In genomic region chr10:92112790-92113189, GRCm38 (mm10) we compare ENCODE assay signal across 19 mouse cellular contexts.
DNase-seq lines count a peak whose midpoint lies in the region; ATAC-seq lines count a peak whose summit lies in the region.
"Had no signal": no experiment of that assay in that cellular context is flagged by ENCODE, and none has a peak within 500 bp of the region (broad histone marks: within the 10 kb centered on the region; RNA-seq: fewer than 3 reads in every experiment).

No protein-coding gene starts in this region.

- 0 out of 2 replicates have a peak, but pooled peaks have one; percentile 50 for ATAC-seq in midbrain, embryonic 11.5 days (ENCODE audit: low FRiP score)
- 0 out of 2 replicates have a peak, but pooled peaks have one; percentile 56 for ATAC-seq in midbrain, embryonic 13.5 days
- no peak for ATAC-seq in midbrain, embryonic 15.5 days (replicated peaks)
- ATAC-seq in granulocyte monocyte progenitor cell, adult 5-6 weeks (replicated peaks; ENCODE audit: poor library complexity, severe bottlenecking), result no peak
- ATAC-seq in kidney, embryonic 16.5 days (ENCODE audit: low FRiP score, low TSS enrichment), result no peak
- ATAC-seq: CD4-positive, CD25-positive, alpha-beta regulatory T cell, adult 4 months; forebrain, embryonic 15.5 days; hindbrain, postnatal 0 days; inflammation-experienced regulatory T-cells, adult 6 months had no signal

- 0 out of 2 replicates have a peak, but pooled peaks cover 3% of the 10 kb centered on the region for H3K36me3 ChIP-seq in midbrain, embryonic 11.5 days (ENCODE audit: control insufficient read depth, insufficient read depth, low read length)
- H3K36me3 ChIP-seq in midbrain, embryonic 10.5 days, result peaks cover 52% of the 10 kb centered on the region
- H3K36me3 ChIP-seq in midbrain, embryonic 13.5 days, result peaks cover 33% of the 10 kb centered on the region
- H3K36me3 ChIP-seq in midbrain, embryonic 15.5 days (replicated peaks), result no peaks in the 10 kb centered on the region; the same call in 1 of the 2 replicates
- H3K36me3 ChIP-seq in kidney, embryonic 16.5 days (ENCODE audit: insufficient read depth, low read length), result no peaks in the 10 kb centered on the region
- H3K36me3 ChIP-seq: forebrain, embryonic 15.5 days had no signal

- no peak overlapping the region for H3K4me3 ChIP-seq in midbrain, embryonic 11.5 days (ENCODE audit: low read depth, low read length)
- no peak overlapping the region for H3K4me3 ChIP-seq in midbrain, embryonic 10.5 days
- H3K4me3 ChIP-seq in midbrain, embryonic 13.5 days (replicated peaks), result no peak overlapping the region
- H3K4me3 ChIP-seq in midbrain, embryonic 15.5 days, result no peak overlapping the region
- H3K4me3 ChIP-seq in kidney, embryonic 16.5 days (ENCODE audit: low read length), result no peak overlapping the region
- H3K4me3 ChIP-seq: forebrain, embryonic 10.5 days; forebrain, embryonic 15.5 days had no signal

- no peaks in the 10 kb centered on the region for H3K27me3 ChIP-seq in midbrain, embryonic 11.5 days (ENCODE audit: control insufficient read depth, insufficient read depth, low read length)
- no peaks in the 10 kb centered on the region for H3K27me3 ChIP-seq in midbrain, embryonic 10.5 days (ENCODE audit: low read depth, poor library complexity, severe bottlenecking)
- no peaks in the 10 kb centered on the region for H3K27me3 ChIP-seq in midbrain, embryonic 13.5 days
- no peaks in the 10 kb centered on the region for H3K27me3 ChIP-seq in midbrain, embryonic 15.5 days (replicated peaks)
- H3K27me3 ChIP-seq in kidney, embryonic 16.5 days (ENCODE audit: insufficient read depth, low read length), result no peaks in the 10 kb centered on the region
- H3K27me3 ChIP-seq: forebrain, embryonic 15.5 days had no signal

- H3K27ac ChIP-seq in midbrain, embryonic 11.5 days (ENCODE audit: low read depth, low read length), result no peak overlapping the region; the same call in 1 of the 2 replicates
- H3K27ac ChIP-seq in midbrain, embryonic 10.5 days (replicated peaks), result no peak overlapping the region
- H3K27ac ChIP-seq in midbrain, embryonic 13.5 days, result peak overlapping the region; percentile 63
- H3K27ac ChIP-seq in midbrain, embryonic 15.5 days, result peak overlapping the region; percentile 27; the same call in 1 of the 2 replicates
- H3K27ac ChIP-seq in kidney, embryonic 16.5 days (ENCODE audit: low read length), result no peak overlapping the region
- H3K27ac ChIP-seq: forebrain, embryonic 10.5 days; forebrain, embryonic 15.5 days; hindbrain, embryonic 14.5 days; hindbrain, postnatal 0 days had no signal

- H3K9me3 ChIP-seq in midbrain, embryonic 11.5 days (ENCODE audit: control insufficient read depth, low read length), result no peaks in the 10 kb centered on the region
- no peaks in the 10 kb centered on the region for H3K9me3 ChIP-seq in midbrain, embryonic 10.5 days (replicated peaks)
- H3K9me3 ChIP-seq in midbrain, embryonic 13.5 days, result no peaks in the 10 kb centered on the region
- H3K9me3 ChIP-seq in midbrain, embryonic 15.5 days, result no peaks in the 10 kb centered on the region
- no peaks in the 10 kb centered on the region for H3K9me3 ChIP-seq in kidney, embryonic 16.5 days (ENCODE audit: low read length)
- H3K9me3 ChIP-seq: forebrain, embryonic 10.5 days; forebrain, embryonic 15.5 days had no signal

- H3K9ac ChIP-seq in midbrain, embryonic 11.5 days (ENCODE audit: low read length), result no peak overlapping the region
- H3K9ac ChIP-seq in midbrain, embryonic 13.5 days (replicated peaks), result no peak overlapping the region
- no peak overlapping the region for H3K9ac ChIP-seq in midbrain, embryonic 15.5 days
- no peak overlapping the region for H3K9ac ChIP-seq in kidney, embryonic 16.5 days (replicated peaks; ENCODE audit: low read length)
- H3K9ac ChIP-seq: forebrain, embryonic 15.5 days; hindbrain, embryonic 14.5 days had no signal

- peaks cover 5% of the 10 kb centered on the region; the same call in 1 of the 2 replicates for H3K4me1 ChIP-seq in midbrain, embryonic 11.5 days (ENCODE audit: control insufficient read depth, insufficient read depth, low read length)
- peaks cover 17% of the 10 kb centered on the region for H3K4me1 ChIP-seq in midbrain, embryonic 10.5 days
- H3K4me1 ChIP-seq in midbrain, embryonic 13.5 days (replicated peaks), result peaks cover 17% of the 10 kb centered on the region
- H3K4me1 ChIP-seq in midbrain, embryonic 15.5 days, result peaks cover 14% of the 10 kb centered on the region
- H3K4me1 ChIP-seq in kidney, embryonic 16.5 days (ENCODE audit: insufficient read depth, low read length), result no peaks in the 10 kb centered on the region
- H3K4me1 ChIP-seq: forebrain, embryonic 15.5 days had no signal

- H3K4me2 ChIP-seq in midbrain, embryonic 11.5 days, result no peak overlapping the region
- H3K4me2 ChIP-seq in midbrain, embryonic 13.5 days (replicated peaks), result no peak overlapping the region
- no peak overlapping the region for H3K4me2 ChIP-seq in midbrain, embryonic 15.5 days
- no peak overlapping the region for H3K4me2 ChIP-seq in kidney, embryonic 16.5 days (replicated peaks; ENCODE audit: low read depth, low read length)
- H3K4me2 ChIP-seq: forebrain, embryonic 15.5 days; heart, embryonic 11.5 days; hindbrain, embryonic 14.5 days had no signal

- no peak for DNase-seq in midbrain, embryonic 11.5 days (ENCODE audit: low spot score, missing footprints)
- no peak for DNase-seq in midbrain, embryonic 10.5 days (ENCODE audit: low spot score)
- DNase-seq: adrenal gland, adult 2 months; adrenal gland, postnatal 14 days; cerebellum, adult 11-12 months; cerebellum, adult 8-10 months; cerebellum, postnatal 14 days; gastrocnemius, postnatal 25 days had no signal

- 16% methylated on average over 2 of the region's 2 CpGs for WGBS in midbrain, embryonic 11.5 days
- 11% methylated on average over 2 of the region's 2 CpGs for WGBS in midbrain, embryonic 10.5 days
- 12% methylated on average over 2 of the region's 2 CpGs for WGBS in midbrain, embryonic 13.5 days
- WGBS in midbrain, embryonic 15.5 days, result 8% methylated on average over 2 of the region's 2 CpGs
- 39% methylated on average over 2 of the region's 2 CpGs for WGBS in kidney, embryonic 16.5 days

Comparison
In these comparisons a context has a peak if more than half of its experiments do, and no peak if none do; other contexts are left out.
1. ATAC-seq: peak in midbrain, embryonic 11.5 days (single experiment) and midbrain, embryonic 13.5 days (single experiment); none in midbrain, embryonic 15.5 days (single experiment), granulocyte monocyte progenitor cell, adult 5-6 weeks (single experiment) and kidney, embryonic 16.5 days (single experiment).
2. H3K27ac ChIP-seq: peak in midbrain, embryonic 13.5 days (single experiment) and midbrain, embryonic 15.5 days (single experiment); none in midbrain, embryonic 11.5 days (single experiment), midbrain, embryonic 10.5 days (single experiment) and kidney, embryonic 16.5 days (single experiment).